Mouse (Mus musculus): Measurements from ENCODE around the gene 9530077C05Rik.

DNA sequence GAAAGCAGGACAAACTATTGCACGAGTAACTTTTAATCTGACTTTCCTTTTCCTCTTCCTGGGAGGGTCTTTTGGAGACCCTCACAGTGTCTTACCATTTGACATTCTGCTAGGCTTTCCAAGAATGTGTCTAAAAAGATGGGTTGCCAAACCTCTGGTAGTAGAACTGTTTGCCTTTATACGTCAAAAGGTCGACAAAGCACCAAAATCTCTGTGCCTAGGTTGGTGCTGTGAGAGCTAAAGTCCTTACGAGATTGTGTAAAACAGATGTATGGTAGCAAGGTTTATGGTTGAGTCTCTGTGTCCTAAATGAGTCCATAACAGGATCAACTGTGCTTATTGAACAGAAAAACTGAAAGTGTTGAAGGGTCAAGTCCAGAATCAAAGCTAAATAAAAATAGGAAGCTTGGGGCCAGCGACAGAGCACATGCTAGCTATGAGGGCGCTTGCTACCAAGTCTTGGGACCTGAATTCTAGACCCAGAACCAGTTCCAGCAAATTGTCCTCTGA, 21.5 kb upstream of the 9530077C05Rik start:
- no peak for TF ChIP-seq POLR2A (IDR thresholded peaks at IDR 0.05; ENCODE audit: insufficient read length, low read depth)
- no peak for TF ChIP-seq POLR2AphosphoS2 (IDR thresholded peaks at IDR 0.05; ENCODE audit: insufficient read length, low read depth)
- no peak for TF ChIP-seq TCF12 (IDR thresholded peaks at IDR 0.05; ENCODE audit: insufficient read depth, poor library complexity, severe bottlenecking)
- no peak for TF ChIP-seq REST (IDR thresholded peaks at IDR 0.05; ENCODE audit: insufficient read depth, insufficient read length)
- TF ChIP-seq MYOG (IDR thresholded peaks at IDR 0.05; ENCODE audit: control insufficient read depth in 1 of 3, insufficient read depth in 1 of 3, insufficient read length in 2 of 3, low read depth in 2 of 3): no peak

Measured in myocyte (in vitro differentiated cells).